Mouse (Mus musculus) induced T-regulatory cell, adult 2 months (primary cell): ENCODE measurements at regions not wholly inside any gene's neighbourhood (a gene's known extent, or its start where the extent isn't known, plus 50 kb on each side); places are given as distances from the start of the nearest gene placed in this dataset.
"Not testable (repeated sequence)": the region's sequence is repeated elsewhere in the genome, so short reads cannot be mapped to it uniquely, and the experiment has no call there.

ENCODE experiments used
- DNase-seq: peaks from one replicate; pipeline ENCODE4 v3.0.0-alpha.2; 2012; ENCODE audit warnings: low read depth

- DNase-seq: not testable (repeated sequence)
These were observed 135.9 kb upstream of the Abcb5 start for GRCm38 (mm10) chr12:119102106-119102505.

- no peak for DNase-seq
These were observed 133.5 kb upstream of the Abcb5 start for GRCm38 (mm10) chr12:119099736-119100135.

- DNase-seq: no peak
These were observed 131.6 kb upstream of the Abcb5 start for GRCm38 (mm10) chr12:119097814-119098213.

- no peak for DNase-seq
These were observed 128.1 kb upstream of the Abcb5 start for GRCm38 (mm10) chr12:119094314-119094713.

DNA sequence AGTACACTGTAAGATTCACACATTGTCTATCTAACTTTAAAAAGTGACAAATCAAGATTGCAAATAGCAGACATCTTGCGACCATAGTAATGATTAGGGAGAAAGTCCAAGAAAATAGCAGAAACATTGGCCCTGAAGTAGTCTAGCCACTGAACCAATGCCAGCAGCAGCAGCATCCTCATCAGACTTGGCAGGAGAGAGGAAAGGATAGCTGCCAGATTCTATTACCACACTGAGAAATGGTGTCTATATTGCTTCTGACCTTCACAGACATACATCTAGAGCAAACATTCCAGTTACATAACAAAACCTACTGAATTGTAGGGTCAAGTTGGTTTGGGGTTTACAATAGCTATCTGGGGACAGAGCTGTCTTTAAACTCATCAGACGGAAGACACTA lies 127.2 kb upstream of the Abcb5 start:
- no peak for DNase-seq

DNA sequence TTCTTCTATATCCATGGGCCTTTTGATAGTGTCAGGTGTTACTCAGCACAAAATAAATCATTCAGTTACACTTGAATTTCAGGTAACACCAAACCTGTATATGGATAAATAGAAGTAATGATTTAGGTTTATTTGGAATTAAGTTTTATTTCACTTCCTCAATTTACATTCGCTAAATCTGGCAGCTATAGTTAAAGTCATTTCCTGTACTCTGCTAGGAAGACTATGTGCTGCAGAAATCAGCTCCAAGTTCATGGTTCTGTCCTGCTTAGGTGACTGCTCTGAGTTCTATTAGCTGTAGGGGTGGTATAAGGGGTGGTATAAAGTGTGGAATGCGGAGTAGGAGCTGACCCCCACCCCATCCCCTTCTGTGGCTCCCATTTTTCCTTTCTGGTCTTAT lies 123.1 kb upstream of the Abcb5 start:
- no peak for DNase-seq

DNA sequence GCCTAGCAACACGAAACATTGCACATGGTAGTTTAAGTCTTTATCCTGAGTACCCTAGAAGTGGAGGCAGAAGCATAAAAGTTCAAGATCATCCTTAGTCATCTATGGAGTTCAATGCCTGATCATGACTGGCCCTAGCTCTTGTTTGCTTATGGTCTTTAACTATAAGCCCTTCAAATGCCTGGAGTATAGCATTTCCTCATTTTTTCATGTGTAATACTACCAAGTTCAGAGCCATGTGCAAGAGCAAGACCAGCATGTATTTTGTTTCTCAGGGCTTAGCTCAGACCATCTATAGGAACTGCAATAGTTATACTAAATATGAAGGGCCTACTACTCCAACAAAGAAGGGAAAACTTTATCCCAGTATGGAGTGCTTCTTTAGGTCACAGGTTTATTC lies 122.4 kb upstream of the Abcb5 start:
- DNase-seq: no peak

DNA sequence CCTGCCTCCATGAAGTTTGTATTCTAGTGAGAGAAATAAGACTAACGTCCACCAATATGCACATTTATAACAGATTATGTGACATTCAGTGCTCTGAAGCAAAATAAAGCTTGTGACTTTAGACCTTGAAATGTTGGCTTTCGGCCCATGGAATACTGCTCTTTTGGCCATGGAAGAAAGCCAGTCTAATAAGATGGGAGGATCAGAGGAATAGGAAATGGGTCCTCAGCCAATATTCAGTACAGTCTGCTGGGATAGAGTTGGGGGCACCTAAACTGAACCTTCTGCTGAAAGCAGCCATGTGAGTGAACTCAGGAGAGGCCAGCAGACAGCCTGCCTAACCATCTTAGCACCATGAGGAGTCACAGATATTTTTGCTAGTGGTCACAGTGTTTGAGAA lies 118.6 kb upstream of the Abcb5 start:
- no peak for DNase-seq

DNA sequence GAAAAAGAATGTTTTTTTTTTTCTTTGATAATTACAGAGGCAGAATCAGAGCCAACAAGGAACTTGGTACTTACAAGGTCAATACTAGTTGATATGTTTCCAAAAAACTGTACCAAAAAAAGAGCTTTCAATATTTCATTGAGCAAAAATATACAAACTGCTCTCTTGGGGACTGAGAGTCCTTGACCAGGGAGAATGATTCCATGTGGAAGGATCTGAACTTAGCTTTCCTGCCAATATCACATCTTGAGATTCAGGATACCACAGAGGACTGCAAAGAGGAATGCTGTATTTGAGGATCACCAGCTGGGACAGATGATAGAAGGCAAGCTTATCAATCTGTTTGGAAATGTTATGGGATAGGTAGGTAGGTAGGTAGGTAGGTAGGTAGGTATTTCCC lies 116.6 kb upstream of the Abcb5 start:
- no peak for DNase-seq

DNA sequence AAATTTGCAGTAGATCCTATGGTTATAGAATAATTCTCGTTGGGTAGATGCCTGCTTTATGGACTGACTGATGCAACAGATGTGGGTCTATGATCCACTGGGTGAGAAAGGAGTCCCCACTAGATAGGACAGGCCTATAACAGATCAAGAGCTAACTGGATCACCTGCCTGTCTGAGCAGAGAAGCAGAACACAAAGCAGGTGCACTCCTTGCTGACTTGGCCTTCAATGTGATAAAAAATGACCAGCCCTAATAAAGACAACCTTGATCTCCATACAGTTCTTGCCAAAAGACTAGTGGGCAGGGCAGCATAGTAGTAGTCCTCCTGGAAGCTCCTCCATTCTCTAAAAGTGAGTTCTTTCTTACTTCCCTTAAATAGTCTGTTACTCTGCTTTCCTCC lies 109.6 kb upstream of the Abcb5 start:
- no peak for DNase-seq

DNA sequence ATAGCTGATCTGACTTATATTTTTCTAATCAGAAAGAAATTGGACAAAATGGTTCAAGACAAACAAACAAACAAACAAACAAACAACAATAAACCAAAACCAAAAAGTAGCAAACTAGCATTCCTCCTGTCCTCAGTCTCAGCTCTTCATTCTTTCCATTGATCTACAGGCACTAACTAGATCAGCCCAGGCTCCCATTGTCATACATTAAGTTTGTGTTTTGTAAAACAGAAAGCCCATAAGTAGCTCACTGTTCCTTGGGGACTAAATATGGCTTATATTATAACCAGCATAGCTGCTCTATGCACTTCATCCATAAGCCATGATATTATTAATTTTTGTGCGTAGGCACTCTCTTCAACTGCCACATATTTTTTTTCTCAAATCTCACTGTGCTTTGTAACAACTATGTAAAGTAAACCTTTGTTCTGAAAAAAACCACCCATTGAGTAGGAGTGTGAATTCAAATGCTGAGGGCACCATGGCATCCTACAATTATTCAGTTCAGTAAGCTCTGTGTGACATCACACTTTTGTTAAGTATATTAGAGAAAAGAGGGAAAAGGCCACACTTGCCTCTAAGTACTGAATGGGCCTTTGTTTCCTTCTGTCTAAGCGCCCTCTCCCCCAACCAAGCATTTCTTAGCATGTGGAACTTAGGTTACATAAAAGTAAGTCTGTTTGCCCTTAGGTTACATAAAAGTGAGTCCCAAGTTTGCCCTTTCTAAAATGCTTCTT lies 108.7 kb upstream of the Abcb5 start:
- DNase-seq: no peak

GRCm38 (mm10) chr12:119074147-119074546 lies 107.9 kb upstream of the Abcb5 start:
- no peak for DNase-seq

GRCm38 (mm10) chr12:119070963-119071362 lies 104.7 kb upstream of the Abcb5 start:
- no peak for DNase-seq

GRCm38 (mm10) chr12:119070446-119070845 lies 104.2 kb upstream of the Abcb5 start:
- DNase-seq: no peak

DNA sequence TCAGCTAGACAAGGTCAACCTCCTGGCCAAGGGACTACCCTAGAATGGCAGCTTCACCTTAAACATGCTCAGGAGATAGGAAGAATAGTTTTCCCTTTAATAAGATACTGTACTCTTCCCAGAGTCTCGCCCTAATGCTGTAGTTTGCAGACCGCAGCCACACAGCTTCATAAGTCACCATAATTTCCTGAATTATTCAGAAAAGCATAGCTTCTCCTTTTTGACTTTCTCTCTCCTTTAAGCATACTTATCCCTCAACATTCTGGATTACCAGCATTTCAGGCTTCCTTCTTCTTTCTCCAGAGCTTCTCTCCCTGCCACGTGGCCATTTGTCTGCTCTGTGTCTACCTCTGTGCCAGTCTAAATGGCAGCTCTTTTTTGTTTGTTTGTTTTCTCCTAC lies 103.5 kb upstream of the Abcb5 start:
- DNase-seq: no peak

- no peak for DNase-seq
These were observed 101.9 kb upstream of the Abcb5 start for GRCm38 (mm10) chr12:119068079-119068478.

GRCm38 (mm10) chr12:119062931-119063330 lies 96.7 kb upstream of the Abcb5 start:
- no peak for DNase-seq

GRCm38 (mm10) chr12:119062490-119062889 lies 96.3 kb upstream of the Abcb5 start:
- no peak for DNase-seq

GRCm38 (mm10) chr12:119054560-119054959 lies 88.3 kb upstream of the Abcb5 start:
- no peak for DNase-seq

DNA sequence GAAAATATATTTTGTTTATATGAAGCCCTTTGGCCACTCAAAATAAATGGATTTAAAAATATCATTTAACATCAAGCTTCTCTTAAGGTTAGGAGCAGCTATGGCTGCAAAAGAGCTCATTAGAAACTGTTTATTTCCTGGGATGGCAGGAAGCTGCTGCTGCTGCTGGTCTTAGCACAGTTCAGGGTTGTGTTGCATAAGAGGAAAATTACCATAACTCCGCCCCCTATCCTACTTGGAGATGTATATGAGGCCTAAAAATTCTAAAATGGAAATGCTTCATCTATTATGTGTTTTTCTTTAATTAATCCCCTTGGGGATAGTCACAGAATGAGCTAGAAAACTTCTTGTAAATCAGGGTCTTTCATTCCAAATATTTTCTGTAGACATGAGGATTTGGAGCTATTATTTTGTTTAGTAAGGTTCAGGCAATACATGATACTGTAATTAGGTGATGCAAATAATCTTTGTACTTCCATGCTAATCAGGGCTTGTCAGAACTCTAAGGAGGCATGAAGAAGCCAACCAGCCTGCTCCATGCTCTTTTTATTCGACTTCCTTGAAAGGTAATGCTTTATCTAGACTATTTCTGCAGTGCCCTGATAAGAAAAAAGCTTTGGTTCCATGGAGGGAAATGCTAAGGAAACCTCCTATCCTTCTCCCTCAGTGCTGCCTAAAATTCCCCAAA lies 85.6 kb upstream of the Abcb5 start:
- no peak for DNase-seq

DNA sequence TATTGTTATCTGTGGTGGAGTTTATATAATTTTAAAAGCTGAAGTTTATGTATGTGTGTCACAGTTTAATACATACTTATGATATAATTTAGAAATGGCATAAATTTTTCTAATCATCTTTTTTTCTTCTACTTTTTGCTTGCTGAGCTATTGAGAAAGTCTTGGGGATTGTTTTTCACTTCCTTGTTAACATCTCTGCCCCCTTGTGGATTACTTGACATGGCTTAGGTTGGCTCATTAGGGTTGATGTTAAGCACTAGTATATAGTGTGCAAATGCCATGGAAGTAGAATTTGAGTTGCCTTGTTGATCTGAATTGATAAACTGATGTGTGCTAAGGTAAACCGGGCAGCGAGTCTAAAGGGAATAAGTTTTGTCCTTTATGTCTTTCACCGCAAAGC lies 72.1 kb upstream of the Abcb5 start:
- peak; percentile 1 for DNase-seq

DNA sequence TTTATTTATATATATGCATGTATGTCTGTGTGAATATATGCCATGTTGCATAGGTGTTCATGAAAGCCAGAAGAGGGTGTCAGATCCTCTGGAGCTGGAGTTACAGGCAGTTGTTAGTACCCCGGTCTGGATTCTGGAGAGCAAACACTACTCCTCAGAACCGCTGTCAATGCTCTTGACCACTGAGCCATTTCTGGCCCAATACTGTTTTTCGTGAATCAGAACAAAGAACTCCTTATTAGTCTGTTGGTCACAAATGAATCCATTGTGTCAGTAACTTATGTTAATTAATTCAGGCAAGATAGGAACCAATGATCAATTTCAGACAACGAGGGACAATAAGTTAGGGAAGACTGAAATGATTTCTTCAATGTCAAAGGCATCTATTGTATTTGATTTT lies 68.6 kb upstream of the Abcb5 start:
- no peak for DNase-seq

GRCm38 (mm10) chr12:119028711-119029110 lies 62.5 kb upstream of the Abcb5 start:
- DNase-seq: no peak

DNA sequence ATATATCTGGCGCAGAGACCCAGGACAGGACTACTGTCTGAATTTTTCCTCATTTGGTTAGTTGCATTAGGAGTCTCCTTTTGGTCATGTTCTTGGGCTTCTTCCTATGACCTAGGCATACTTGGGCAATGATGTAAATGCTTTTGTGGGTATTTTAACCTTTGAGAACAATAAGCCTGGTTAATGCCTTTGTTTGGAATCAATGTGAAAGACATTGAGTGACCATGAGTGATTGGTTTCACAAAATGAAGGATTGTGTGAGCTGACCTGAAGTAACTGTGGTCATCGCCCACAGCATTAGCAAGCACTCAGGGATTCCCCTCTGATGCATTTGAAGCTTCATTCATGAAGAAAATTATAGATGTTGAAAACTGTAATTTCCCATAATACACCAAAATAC lies 61.9 kb upstream of the Abcb5 start:
- DNase-seq: no peak
